Mouse (Mus musculus) forebrain, embryonic 14.5 days (tissue): ENCODE results near the gene Ado. TPM values are rescaled to one million over a fixed set of nuclear protein-coding genes. Genes with fewer than 3 reads are reported as not detected.

Experiments
- ATAC-seq: fragments of 200-750 bp; cut with Nextera tagmentation; 2 replicates; pipeline ENCODE4 v1.8.0; 2017; ENCODE audit warnings: mild to moderate bottlenecking, moderate library complexity
- DNase-seq: peaks from one replicate; pipeline ENCODE4 v3.0.0-alpha.2; 2015; ENCODE audit warnings: low spot score
- H3K27ac ChIP-seq: fragments of 300-500 bp; sonication (generic); 2 replicates; pipeline ENCODE4 v1.5.1; 2014; ENCODE audit warnings: low read depth, mild to moderate bottlenecking, control low read depth, low read length, moderate library complexity
- H3K27me3 ChIP-seq: fragments of 300-500 bp; sonication (generic); replicated peaks from 2 replicates; pipeline ENCODE4 v1.6.1; 2014; ENCODE audit warnings: low read length, control low read depth, mixed read lengths; ENCODE audit not compliant: control insufficient read depth, insufficient read depth
- H3K36me3 ChIP-seq: fragments of 300-500 bp; sonication (generic); 2 replicates; pipeline ENCODE4 v1.6.1; 2014; ENCODE audit warnings: low read length, control low read depth; ENCODE audit not compliant: control insufficient read depth, insufficient read depth
- H3K4me1 ChIP-seq: fragments of 300-500 bp; sonication (generic); 2 replicates; pipeline ENCODE4 v1.6.1; 2014; ENCODE audit warnings: antibody characterized with exemption, low read length, control low read depth; ENCODE audit not compliant: control insufficient read depth, insufficient read depth
- H3K4me2 ChIP-seq: fragments of 300-500 bp; sonication (generic); 2 replicates; pipeline ENCODE4 v1.6.1; 2014; ENCODE audit warnings: mild to moderate bottlenecking, control low read depth, low read length
- H3K4me3 ChIP-seq: fragments of 300-500 bp; sonication (generic); 2 replicates; pipeline ENCODE4 v1.5.1; 2014; ENCODE audit warnings: low read depth, low read length, control low read depth
- H3K9ac ChIP-seq: fragments of 300-500 bp; sonication (generic); 2 replicates; pipeline ENCODE4 v1.6.1; 2014; ENCODE audit warnings: mild to moderate bottlenecking, low read length, control low read depth, moderate library complexity
- H3K9me3 ChIP-seq: fragments of 300-500 bp; sonication (generic); replicated peaks from 2 replicates; pipeline ENCODE4 v1.6.1; 2016; ENCODE audit warnings: low read length, control low read depth, mixed read lengths; ENCODE audit not compliant: control insufficient read depth
- WGBS: fragments of 180-500 bp; shearing (Covaris S2); extraction: QIAGEN DNeasy Blood & Tissue Kit; methylation state at CpG from one replicate; pipeline ENCODE4 v1.1.7; 2014; 5-methylcytosine and 5-hydroxymethylcytosine counted together
- polyA plus RNA-seq: library from polyadenylated mRNA; unstranded; fragments of >200 nt; fragmentation: Nextera tagmentation; extraction: Ambion mirVana; gene quantifications from 2 replicates; pipeline ENCODE4 v1.2.1, GENCODE M21; 2014

Ado gene
- polyA plus RNA-seq, 1 experiment from 2014 or later: 67.3 TPM

- no peak overlapping the region for H3K4me2 ChIP-seq
- no peaks in the 10 kb centered on the region for H3K9me3 ChIP-seq
- H3K4me1 ChIP-seq: no peaks in the 10 kb centered on the region
- DNase-seq: no peak
- WGBS: 81% methylated on average over 7 of the region's 7 CpGs
- no peaks in the 10 kb centered on the region for H3K36me3 ChIP-seq
- no peak overlapping the region for H3K9ac ChIP-seq
- H3K4me3 ChIP-seq: no peak overlapping the region
- no peak overlapping the region for H3K27ac ChIP-seq
- H3K27me3 ChIP-seq: 0 out of 2 replicates have a peak, but pooled peaks cover 4% of the 10 kb centered on the region
- ATAC-seq: no peak
Observed at GRCm38 (mm10) chr10:67524694-67525093, 24.1 kb downstream of the Ado start.

DNA sequence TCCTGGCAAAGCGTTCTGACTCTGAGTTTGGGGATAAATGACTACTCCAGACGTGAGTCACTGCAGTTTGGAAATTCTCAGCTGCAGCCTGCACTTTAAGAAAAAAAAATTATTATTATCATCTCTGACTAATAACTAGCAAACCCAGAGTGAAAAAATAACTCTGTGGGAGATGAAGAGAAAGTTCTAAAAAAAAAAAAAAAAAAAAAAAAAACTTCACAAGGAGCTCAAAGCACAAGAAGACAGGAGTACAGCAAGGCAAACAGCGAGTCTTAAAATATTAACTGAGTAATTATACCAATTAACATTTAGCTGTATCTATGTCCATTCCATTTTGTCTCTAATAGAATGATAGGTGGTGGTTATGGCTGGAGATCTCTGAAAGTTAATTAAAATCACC, 24.6 kb downstream of the Ado start:
- Histone ChIP-seq H3K9ac (no peak overlapping the region), H3K27ac (no peak overlapping the region), H3K4me3 (no peak overlapping the region), H3K27me3 (0 out of 2 replicates have a peak, but pooled peaks cover 4% of the 10 kb centered on the region), H3K4me2 (no peak overlapping the region), H3K36me3 (no peaks in the 10 kb centered on the region), H3K9me3 (no peaks in the 10 kb centered on the region), H3K4me1 (no peaks in the 10 kb centered on the region)
- DNase-seq (no peak), ATAC-seq (no peak)
- 85% methylated on average over 3 of the region's 3 CpGs for WGBS

DNA sequence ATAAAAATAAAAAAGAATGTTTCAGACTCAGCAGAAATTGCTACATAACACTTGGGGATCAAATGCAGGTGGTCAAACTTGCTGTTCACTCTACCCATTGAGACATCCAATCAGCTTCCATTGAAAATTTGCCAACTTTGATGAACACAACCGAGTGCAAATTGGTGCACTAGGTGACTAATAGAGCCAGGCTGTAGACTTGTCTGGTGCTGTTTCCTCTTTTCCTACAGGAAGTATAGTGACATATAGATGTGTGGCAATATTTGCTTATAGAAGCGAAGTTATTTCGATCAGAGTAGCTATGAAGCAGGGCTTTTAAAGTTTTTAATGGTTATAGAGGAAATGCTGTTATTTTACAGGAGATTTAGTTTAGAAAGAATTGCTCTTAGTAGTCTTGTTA, 30.0 kb downstream of the Ado start:
- Histone ChIP-seq H3K9me3 (no peaks in the 10 kb centered on the region), H3K4me1 (no peaks in the 10 kb centered on the region), H3K27ac (no peak overlapping the region), H3K9ac (no peak overlapping the region), H3K4me3 (no peak overlapping the region), H3K4me2 (no peak overlapping the region), H3K36me3 (no peaks in the 10 kb centered on the region), H3K27me3 (no peaks in the 10 kb centered on the region)
- DNase-seq: no peak
- WGBS: 88% methylated on average over 3 of the region's 3 CpGs
- no peak for ATAC-seq

- no peaks in the 10 kb centered on the region for H3K27me3 ChIP-seq
- H3K4me3 ChIP-seq: no peak overlapping the region
- H3K36me3 ChIP-seq: no peaks in the 10 kb centered on the region
- no peaks in the 10 kb centered on the region for H3K9me3 ChIP-seq
- no peak for DNase-seq
- H3K4me2 ChIP-seq: no peak overlapping the region
- H3K4me1 ChIP-seq: no peaks in the 10 kb centered on the region
- no peak for ATAC-seq
- WGBS: 79% methylated on average over 7 of the region's 7 CpGs
- no peak overlapping the region for H3K27ac ChIP-seq
- no peak overlapping the region for H3K9ac ChIP-seq
Observed at GRCm38 (mm10) chr10:67512871-67513270, 35.9 kb downstream of the Ado start.

GRCm38 (mm10) chr10:67512211-67512610, 36.5 kb downstream of the Ado start:
- Histone ChIP-seq H3K27ac (no peak overlapping the region), H3K4me3 (no peak overlapping the region), H3K36me3 (no peaks in the 10 kb centered on the region), H3K9ac (no peak overlapping the region), H3K4me2 (no peak overlapping the region), H3K27me3 (no peaks in the 10 kb centered on the region), H3K4me1 (no peaks in the 10 kb centered on the region), H3K9me3 (no peaks in the 10 kb centered on the region)
- WGBS: 29% methylated on average over 8 of the region's 8 CpGs
- ATAC-seq (no peak), DNase-seq (no peak)

DNA sequence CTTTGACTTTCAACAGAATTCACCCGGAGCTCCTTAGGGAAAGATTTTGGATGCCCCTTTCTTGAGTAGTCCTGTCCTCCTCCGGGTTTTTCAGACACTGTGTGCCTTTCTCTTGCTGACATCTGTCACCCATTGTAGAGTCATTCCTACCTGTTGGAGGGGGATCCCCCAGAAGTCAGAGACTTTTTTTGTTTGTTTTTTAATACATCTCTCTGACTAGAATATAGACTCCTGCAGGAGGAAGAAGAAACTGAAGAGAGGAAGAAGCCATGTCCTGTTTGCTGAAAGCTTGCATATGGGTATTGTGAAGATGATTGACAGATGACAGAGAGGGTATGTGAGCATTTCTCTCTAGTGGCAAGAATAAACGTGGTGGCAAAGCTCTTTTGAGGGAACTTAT, 43.5 kb downstream of the Ado start:
- ATAC-seq (no peak), DNase-seq (no peak)
- Histone ChIP-seq H3K9ac (no peak overlapping the region), H3K27me3 (no peaks in the 10 kb centered on the region), H3K4me2 (no peak overlapping the region), H3K27ac (no peak overlapping the region), H3K36me3 (no peaks in the 10 kb centered on the region), H3K4me1 (no peaks in the 10 kb centered on the region), H3K4me3 (no peak overlapping the region), H3K9me3 (no peaks in the 10 kb centered on the region)
- WGBS: 66% methylated on average over 3 of the region's 3 CpGs

DNA sequence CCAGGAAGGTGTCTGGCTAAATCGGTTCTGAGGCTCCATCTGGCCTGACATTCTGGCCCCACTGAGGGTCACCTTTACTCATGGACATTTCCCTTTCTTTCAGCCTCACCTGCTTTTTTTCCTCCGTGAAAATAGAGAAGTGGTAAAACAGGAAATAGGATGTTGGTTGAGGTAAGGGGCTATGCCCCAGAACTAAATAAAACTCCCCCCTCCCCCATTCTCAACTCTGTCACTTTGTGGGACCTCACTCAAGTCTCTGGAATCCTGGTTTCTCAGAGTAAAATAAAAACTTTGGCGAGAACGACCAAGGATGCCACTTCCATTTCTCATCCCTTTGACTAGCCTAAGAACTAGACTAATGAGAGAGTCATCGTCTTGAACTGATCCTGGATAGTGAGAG, 44.7 kb downstream of the Ado start:
- ATAC-seq (no peak), DNase-seq (no peak)
- no peak overlapping the region for H3K4me3 ChIP-seq
- H3K4me1 ChIP-seq: no peaks in the 10 kb centered on the region
- 70% methylated on average over 5 of the region's 5 CpGs for WGBS
- H3K27ac ChIP-seq: no peak overlapping the region
- H3K4me2 ChIP-seq: no peak overlapping the region
- no peak overlapping the region for H3K9ac ChIP-seq
- H3K27me3 ChIP-seq: no peaks in the 10 kb centered on the region
- no peaks in the 10 kb centered on the region for H3K36me3 ChIP-seq
- no peaks in the 10 kb centered on the region for H3K9me3 ChIP-seq

- no peaks in the 10 kb centered on the region for H3K36me3 ChIP-seq
- DNase-seq (no peak), ATAC-seq (no peak)
- H3K27me3 ChIP-seq: no peaks in the 10 kb centered on the region
- no peak overlapping the region for H3K4me2 ChIP-seq
- no peak overlapping the region for H3K27ac ChIP-seq
- no peak overlapping the region for H3K9ac ChIP-seq
- no peaks in the 10 kb centered on the region for H3K4me1 ChIP-seq
- H3K4me3 ChIP-seq: no peak overlapping the region
- 70% methylated on average over 15 of the region's 15 CpGs for WGBS
- H3K9me3 ChIP-seq: no peaks in the 10 kb centered on the region
Observed at GRCm38 (mm10) chr10:67503320-67503995, 45.3 kb downstream of the Ado start.

- no peaks in the 10 kb centered on the region for H3K9me3 ChIP-seq
- no peaks in the 10 kb centered on the region for H3K4me1 ChIP-seq
- 92% methylated on average over 9 of the region's 9 CpGs for WGBS
- H3K9ac ChIP-seq: no peak overlapping the region
- no peak for ATAC-seq
- H3K36me3 ChIP-seq: no peaks in the 10 kb centered on the region
- no peak overlapping the region for H3K4me3 ChIP-seq
- no peaks in the 10 kb centered on the region for H3K27me3 ChIP-seq
- H3K4me2 ChIP-seq: no peak overlapping the region
- H3K27ac ChIP-seq: no peak overlapping the region
- no peak for DNase-seq
Observed at GRCm38 (mm10) chr10:67497951-67498350, 50.8 kb downstream of the Ado start.
